Mouse (Mus musculus) ZHBTc4 (cell line): ENCODE results near the gene Zswim7.
"Not testable (repeated sequence)": the region's sequence is repeated elsewhere in the genome, so short reads cannot be mapped to it uniquely, and the experiment has no call there.

Experiments
- DNase-seq: peaks from one replicate; pipeline ENCODE4 v3.0.0-alpha.2; 2011; ENCODE audit warnings: low read depth, low spot score

The Zswim7 gene

DNA sequence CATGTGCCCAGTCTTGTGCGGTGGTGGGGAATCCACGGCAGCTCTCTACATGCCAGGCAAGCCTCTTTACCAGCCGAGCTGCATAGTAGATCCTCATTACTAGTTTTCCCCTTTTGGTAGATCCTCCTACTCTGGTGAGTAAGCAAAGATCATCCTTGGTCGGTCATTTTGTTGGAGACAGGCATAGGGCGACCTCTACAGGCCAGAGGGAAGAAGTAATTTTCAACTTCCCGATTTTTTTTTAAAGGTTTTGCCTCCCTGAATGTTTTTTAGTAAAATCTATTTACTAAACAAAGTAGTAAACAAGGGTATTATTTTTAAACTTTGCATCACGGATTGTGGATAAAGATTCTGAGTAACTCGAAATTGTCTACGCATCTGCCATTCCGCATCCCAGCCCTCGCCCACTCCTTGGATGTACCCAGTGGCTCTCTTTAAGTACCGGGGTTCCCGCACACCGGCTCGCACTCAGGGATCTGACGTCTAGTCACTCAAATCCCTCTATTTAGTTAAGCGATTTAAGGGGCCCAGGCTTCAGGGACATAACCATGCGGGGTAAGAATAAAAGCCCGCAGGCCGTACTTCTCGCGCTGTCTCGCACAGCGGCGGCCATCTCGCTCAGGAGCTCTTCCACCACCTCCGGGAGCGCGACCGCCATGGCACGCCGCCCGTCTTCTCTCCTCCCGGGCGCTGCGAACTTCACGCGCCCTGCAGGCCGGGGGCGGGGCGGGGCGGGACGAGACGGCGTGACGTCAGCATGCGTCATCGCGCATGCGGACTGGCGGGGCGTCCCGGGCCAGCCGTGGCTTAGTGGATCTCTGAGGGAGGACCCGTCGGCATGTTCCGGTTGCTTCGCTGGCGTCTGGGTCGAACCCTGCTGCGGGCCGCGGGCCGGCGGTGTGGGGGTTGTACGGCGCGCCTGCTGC, at the start of gene Zswim7, which contains the start of gene Ttc19:
Gene Zswim7, minus strand, starts transcription at position 701 of the 926 bp plus-strand sequence.
Gene Ttc19, plus strand, starts transcription at position 799 of the 926 bp plus-strand sequence.
- peak; percentile 98 for DNase-seq

DNA sequence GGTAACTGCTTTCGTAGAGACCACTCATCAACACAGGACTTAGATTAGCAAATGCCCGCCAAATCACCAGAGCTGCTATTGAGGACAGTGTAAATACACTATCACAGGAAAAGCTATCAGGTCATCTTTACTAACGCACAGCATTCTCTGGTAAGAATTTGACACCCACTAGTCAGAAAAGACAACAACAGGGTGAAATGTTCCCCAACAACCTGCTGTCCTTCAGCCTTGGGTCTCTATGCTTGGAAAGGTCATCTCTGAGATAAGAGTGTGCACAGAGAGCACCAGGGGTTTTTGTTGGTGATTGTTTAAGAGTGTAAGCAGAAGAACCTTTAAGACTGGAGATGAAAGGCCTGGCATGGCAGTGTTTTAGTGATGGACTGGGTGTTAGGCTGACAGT, 42.5 kb upstream of the Zswim7 start:
- DNase-seq, result no peak

GRCm38 (mm10) chr11:62320097-62320496, 38.9 kb upstream of the Zswim7 start:
- DNase-seq, result no peak

- no peak for DNase-seq
Measured at GRCm38 (mm10) chr11:62317746-62318145, 36.6 kb upstream of the Zswim7 start.

DNA sequence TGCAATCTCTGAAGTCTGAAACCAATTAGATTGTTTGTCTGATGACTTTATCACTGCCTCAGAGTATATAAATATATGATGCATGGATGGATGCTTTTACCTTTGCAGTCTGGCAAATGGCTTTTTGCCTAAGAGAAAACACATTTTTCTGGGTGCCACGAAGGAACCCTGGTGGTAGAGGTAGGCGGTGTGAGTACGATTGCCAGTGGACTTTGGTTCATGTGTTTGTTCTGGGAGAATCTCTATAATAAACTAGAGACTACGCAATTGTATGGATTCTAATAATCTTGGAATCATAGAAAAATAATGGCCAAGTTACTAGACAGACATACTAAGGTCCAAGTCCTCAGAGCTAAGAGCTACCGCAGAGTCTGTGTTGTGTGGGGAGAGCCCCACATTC, 33.8 kb upstream of the Zswim7 start:
- no peak for DNase-seq

- no peak for DNase-seq
Measured at GRCm38 (mm10) chr11:62309296-62309695, 28.1 kb upstream of the Zswim7 start.

GRCm38 (mm10) chr11:62305866-62306265, 24.7 kb upstream of the Zswim7 start:
- no peak for DNase-seq

DNA sequence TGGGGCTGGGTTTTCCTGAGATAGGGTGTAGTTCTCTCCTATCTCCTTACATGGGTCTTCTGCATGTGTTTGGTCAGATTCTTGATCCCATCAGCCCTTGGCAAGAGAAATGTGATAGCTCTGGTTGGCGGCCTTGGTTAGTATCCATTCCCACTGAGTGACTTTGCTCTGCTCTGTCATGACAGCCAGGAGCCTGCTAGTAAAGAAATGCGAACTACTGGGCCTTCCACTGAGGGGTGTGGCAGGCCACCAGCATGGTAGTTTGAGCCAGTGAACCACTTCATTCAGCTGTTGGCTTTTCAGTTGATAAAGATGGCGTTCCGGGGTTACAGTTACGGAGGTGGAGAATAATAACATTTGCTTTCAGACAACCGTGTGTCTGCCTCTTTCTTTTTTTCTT, 17.7 kb upstream of the Zswim7 start:
- peak; percentile 34 for DNase-seq

GRCm38 (mm10) chr11:62294121-62294520, 12.9 kb upstream of the Zswim7 start:
- DNase-seq, result no peak

- no peak for DNase-seq
Measured at GRCm38 (mm10) chr11:62287700-62288099, 6.5 kb upstream of the Zswim7 start.

DNA sequence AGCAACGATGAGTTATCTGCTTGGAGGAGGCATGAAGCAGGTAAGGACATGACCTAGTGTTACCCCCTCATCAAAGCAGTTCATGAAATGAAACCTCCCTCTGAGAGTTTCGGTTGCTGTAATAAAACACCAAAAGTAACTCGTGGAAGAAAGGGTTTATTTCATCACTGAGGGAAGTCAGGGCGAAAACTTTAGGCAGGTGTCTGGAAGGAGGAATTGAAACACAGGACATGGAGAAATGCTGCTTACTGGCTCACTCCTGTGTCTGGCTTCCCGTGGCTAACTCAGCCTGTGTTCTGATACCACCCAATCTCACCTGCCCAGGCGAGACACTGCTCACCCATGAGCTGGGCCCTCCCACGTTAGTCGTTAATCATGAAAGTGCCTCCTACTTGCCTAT, 3.8 kb upstream of the Zswim7 start:
- DNase-seq, result no peak

DNA sequence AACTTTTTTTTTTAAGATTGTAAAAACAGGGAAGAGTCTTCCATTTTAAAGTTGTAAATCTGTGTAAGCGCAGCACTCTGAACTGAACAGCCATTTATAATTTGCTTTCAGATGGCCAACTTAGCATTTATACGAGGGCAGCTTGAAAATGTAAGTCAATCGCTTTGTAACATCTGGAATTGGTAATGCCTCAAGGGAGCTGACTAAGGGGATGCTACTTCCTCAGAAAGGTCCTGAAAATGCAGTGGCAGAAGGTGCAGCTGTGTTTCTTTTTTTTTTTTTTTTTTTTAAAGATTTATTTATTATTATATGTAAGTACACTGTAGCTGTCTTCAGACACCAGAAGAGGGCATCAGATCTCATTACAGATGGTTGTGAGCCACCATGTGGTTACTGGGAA, 2.8 kb upstream of the Zswim7 start:
- not testable (repeated sequence) for DNase-seq

DNA sequence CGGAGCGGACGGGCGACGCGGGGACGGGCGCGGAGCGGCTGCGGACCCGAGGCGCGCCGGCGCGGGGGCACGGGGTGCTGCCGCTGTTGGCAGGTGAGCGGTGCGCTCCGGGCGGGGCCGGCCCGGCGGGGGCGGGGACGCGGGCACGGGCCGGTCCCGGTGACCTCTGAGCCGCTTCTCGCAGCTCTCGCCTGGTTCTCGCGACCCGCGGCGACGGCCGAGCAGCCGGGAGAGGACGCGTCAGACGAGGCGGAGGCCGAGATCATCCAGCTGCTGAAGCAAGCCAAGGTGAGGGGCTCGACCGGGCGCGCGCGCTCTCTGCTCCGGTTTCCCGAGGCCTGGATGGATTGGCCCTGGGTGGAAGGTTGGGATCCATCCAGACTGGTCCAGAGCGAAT, 424 bp upstream of the Zswim7 start:
- DNase-seq, result peak; percentile 82

GRCm38 (mm10) chr11:62278027-62278426, 3.1 kb downstream of the Zswim7 start:
- peak; percentile 89 for DNase-seq

GRCm38 (mm10) chr11:62277086-62277485, 4.1 kb downstream of the Zswim7 start:
- DNase-seq, result peak; percentile 53

- DNase-seq, result no peak
Measured at GRCm38 (mm10) chr11:62270851-62271250, 10.3 kb downstream of the Zswim7 start.

- DNase-seq, result peak; percentile 19
Measured at GRCm38 (mm10) chr11:62269097-62269496, 12.1 kb downstream of the Zswim7 start.

DNA sequence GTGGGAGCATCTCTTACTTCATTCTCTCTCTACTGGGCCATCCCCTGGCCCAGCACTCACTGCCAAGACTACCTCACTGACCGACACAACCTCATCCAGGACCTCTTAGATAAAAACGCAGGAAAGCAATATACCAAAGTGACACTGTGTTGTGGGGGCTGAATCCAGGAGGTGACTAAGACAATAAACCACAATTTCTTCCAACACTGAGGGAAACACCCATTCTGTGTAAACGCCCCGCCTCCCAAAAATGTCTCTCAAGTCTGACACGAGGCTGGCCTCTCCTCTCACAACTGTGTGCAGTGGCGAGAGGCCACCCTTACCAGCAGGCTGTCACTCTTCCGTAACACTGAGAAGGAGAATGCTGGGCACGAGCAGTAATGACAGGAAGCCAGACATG, 12.8 kb downstream of the Zswim7 start:
- DNase-seq, result no peak

DNA sequence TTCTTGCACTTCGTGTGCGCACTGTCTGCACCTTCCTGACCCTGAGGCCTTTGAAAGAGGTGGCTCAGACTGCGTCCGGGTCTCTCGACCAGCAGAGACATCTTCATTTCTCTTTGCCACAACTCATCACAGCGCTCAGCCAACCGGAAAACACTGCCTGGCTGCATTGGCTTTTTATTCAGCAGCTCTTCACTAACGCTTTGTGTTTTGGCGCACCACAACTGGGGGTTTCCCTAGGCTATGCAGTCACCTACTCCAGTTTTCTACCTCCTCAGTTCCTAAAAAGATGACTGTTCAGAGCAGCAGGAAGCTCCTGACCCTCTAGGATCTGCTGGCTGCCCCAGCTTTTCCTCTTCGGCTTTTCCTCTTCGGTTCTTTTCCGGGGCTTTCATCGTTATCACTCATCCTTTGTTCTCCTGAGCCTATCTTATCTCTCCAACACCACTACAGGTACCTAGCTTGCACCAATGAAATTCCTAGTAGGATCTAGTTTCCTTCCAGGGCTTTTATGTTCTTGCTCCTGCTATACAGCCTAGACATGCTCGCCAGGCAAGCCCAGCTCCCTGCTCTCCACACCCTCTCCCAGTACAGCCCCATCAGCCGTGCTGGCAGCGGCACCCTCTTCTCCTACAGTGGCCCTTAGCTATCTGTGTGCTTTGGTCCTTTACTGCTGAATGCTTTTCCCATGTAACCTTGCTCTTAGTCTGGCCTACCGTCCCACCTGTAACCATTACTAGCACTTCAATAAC, 14.5 kb downstream of the Zswim7 start:
- DNase-seq, result no peak

- DNase-seq, result no peak
Measured at GRCm38 (mm10) chr11:62265642-62266041, 15.5 kb downstream of the Zswim7 start.

GRCm38 (mm10) chr11:62264018-62264417, 17.2 kb downstream of the Zswim7 start:
- no peak for DNase-seq

DNA sequence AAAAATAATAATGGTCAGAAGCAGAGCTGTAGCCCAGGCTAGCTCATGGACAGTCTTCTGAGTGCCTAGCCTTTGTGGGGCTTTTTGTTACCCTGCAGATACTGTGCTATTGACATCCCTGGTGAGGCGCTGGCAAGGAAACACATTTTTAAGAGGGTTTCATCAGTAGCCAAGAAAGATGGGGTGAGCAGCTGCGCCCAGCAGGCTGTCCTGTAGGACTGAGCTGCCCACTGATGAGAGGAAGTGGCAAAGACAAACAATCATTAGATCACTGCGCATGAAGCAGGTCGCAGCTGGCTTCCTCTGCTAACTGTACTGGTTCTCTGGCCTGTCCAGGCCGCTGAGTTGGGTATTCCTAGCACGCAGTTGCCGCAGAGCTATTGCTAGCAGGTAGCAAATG, 17.6 kb downstream of the Zswim7 start:
- no peak for DNase-seq

DNA sequence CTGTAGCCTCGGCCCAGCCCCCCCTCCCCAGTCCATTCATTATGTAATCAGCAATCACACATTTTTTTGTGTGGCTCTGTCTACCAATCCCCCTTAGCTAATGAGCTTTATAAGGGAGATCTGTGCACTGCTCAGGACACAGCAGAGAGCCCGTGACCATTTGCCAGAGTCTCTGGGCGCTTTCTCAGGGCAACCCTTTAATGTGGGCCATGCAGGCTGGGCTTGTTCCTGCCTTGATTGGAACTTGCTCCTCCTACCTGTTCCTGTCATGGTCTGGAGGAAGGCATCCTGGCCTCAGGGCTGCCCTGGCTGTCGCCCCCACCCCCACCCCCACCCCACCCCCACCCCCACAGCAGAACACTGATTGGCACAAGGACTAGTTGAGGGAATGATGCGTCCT, 22.0 kb downstream of the Zswim7 start:
- DNase-seq, result no peak
